Mouse (Mus musculus) ES-E14 (cell line): ENCODE measurements around the gene Xk.
"Not testable (repeated sequence)": the region's sequence is repeated elsewhere in the genome, so short reads cannot be mapped to it uniquely, and the experiment has no call there.

Experiments used
- CHD2 ChIP-seq: IDR thresholded peaks from 2 replicates; pipeline ENCODE4 v1.6.1; 2014; ENCODE audit warnings: mild to moderate bottlenecking, low read depth, low read length, inconsistent platforms
- HCFC1 ChIP-seq: IDR thresholded peaks from 2 replicates; pipeline ENCODE4 v1.6.1; 2012; ENCODE audit warnings: low read length, inconsistent platforms, borderline replicate concordance; ENCODE audit not compliant: insufficient read depth
- MAFK ChIP-seq: IDR thresholded peaks from 2 replicates; pipeline ENCODE4 v1.6.1; 2014; ENCODE audit warnings: mild to moderate bottlenecking, low read depth, low read length, inconsistent platforms; ENCODE audit not compliant: insufficient read depth
- ZC3H11A ChIP-seq: IDR thresholded peaks from 2 replicates; pipeline ENCODE4 v1.6.1; 2012; ENCODE audit warnings: low read depth, mild to moderate bottlenecking, inconsistent platforms, low read length, borderline replicate concordance
- ZNF384 ChIP-seq: IDR thresholded peaks from 2 replicates; pipeline ENCODE4 v1.6.1; 2012; ENCODE audit warnings: low read depth, low read length, inconsistent platforms

DNA sequence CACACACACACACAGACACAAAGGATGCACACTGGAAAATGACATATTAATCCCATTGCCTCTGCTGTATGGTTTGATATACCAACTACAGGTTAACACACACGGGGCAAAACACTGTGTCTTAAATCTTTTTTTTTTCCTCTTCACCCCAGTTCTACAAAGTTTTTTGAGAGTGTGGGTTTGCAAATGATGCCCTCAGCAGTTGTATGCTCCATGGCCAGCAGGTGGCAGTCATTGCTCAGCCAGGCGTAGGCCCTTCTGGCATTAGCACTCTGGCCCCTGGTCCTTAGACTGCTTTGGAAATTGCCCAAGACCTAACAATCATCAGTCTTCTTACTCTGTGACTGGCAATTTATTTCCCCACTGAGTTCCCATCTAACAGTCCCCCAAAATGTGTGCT, 60.5 kb downstream of the Xk start:
- TF ChIP-seq HCFC1, ZC3H11A, ZNF384, CHD2, MAFK: not testable (repeated sequence)
